Mouse (Mus musculus) forebrain, postnatal 0 days (tissue): ENCODE data around the gene Gtpbp2. TPM values are rescaled to one million over a fixed set of nuclear protein-coding genes. Genes with fewer than 3 reads are reported as not detected.

Experiments used
- ATAC-seq: fragments of 200-750 bp; cut with Nextera tagmentation; 2 replicates; pipeline ENCODE4 v1.8.0; 2017; ENCODE audit warnings: mild to moderate bottlenecking, moderate library complexity
- DNase-seq: peaks from one replicate; pipeline ENCODE4 v3.0.0-alpha.2; 2015
- H3K27ac ChIP-seq: fragments of 300-500 bp; sonication (generic); 2 replicates; pipeline ENCODE4 v1.5.1; 2014; ENCODE audit warnings: low read depth, mild to moderate bottlenecking, antibody characterized with exemption, low read length, moderate library complexity, mixed read lengths
- H3K27me3 ChIP-seq: fragments of 300-500 bp; sonication (generic); 2 replicates; pipeline ENCODE4 v1.6.1; 2014; ENCODE audit warnings: mild to moderate bottlenecking, low read length, mixed read lengths; ENCODE audit not compliant: insufficient read depth
- H3K36me3 ChIP-seq: fragments of 300-500 bp; sonication (generic); 2 replicates; pipeline ENCODE4 v1.6.1; 2014; ENCODE audit warnings: mild to moderate bottlenecking, moderate library complexity; ENCODE audit not compliant: insufficient read depth
- H3K4me1 ChIP-seq: fragments of 300-500 bp; sonication (generic); 2 replicates; pipeline ENCODE4 v1.6.1; 2014; ENCODE audit warnings: antibody characterized with exemption; ENCODE audit not compliant: insufficient read depth
- H3K4me2 ChIP-seq: fragments of 300-500 bp; sonication (generic); 2 replicates; pipeline ENCODE4 v1.6.1; 2014; ENCODE audit warnings: low read depth, mild to moderate bottlenecking, moderate library complexity
- H3K4me3 ChIP-seq: fragments of 300-500 bp; sonication (generic); 2 replicates; pipeline ENCODE4 v1.5.1; 2014; ENCODE audit warnings: low read depth, low read length, mixed read lengths
- H3K9ac ChIP-seq: fragments of 300-500 bp; sonication (generic); 2 replicates; pipeline ENCODE4 v1.6.1; 2014; ENCODE audit warnings: mild to moderate bottlenecking
- H3K9me3 ChIP-seq: fragments of 300-500 bp; sonication (generic); 2 replicates; pipeline ENCODE4 v1.6.1; 2016; ENCODE audit warnings: low read length
- CTCF ChIP-seq: sonication (generic); IDR thresholded peaks from 2 replicates; pipeline ENCODE4 v1.5.1; 2016; ENCODE audit warnings: antibody characterized with exemption, control low read depth, low read depth
- WGBS: fragments of 180-500 bp; shearing (Covaris S2); extraction: QIAGEN DNeasy Blood & Tissue Kit; methylation state at CpG from one replicate; pipeline ENCODE4 v1.1.7; 2014; 5-methylcytosine and 5-hydroxymethylcytosine counted together
- polyA plus RNA-seq: library from polyadenylated mRNA; unstranded; fragments of >200 nt; fragmentation: Nextera tagmentation; extraction: Ambion mirVana; gene quantifications from 2 replicates; pipeline ENCODE4 v1.2.1, GENCODE M21; 2015
- total RNA-seq: library from RNA; depleted of rRNA; stranded (reverse); fragments of >200 nt; gene quantifications from 2 replicates; pipeline ENCODE4 v1.2.3, GENCODE M21; 2014

The Gtpbp2 gene
- total and polyA plus RNA-seq, 2 experiments from 2014 or later, result 19.8 to 79.0 TPM

DNA sequence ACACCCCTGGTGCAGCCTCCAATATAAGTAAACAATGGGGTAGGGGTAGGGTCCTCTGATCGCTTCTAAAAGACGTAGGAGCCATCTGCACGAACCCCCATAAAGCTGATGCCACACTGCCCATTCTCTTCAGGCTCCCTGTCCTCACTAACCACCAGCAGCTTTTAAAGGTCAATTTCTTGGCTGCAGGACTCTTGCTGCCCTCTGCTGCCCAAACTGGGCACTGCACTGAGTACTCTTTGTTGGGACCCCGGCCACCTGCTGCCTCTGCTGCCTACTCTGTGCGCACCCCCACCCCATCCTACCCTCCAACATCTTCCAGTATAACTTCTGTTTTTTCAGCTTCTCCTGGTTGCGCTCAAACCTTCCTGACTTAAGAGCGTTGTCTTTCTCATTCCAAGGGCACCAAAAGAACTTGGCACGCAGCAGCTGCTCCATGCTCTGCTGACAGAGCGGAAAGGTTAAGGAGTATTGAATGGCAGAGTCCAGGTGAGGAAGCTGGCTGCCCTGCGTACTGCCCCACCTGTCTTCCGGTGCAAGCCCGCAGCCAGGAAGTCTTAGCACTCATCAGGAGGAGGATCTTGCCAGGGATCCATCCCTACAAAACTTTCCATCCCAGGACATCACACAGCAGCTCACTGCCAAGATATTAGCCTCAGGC lies 28.6 kb upstream of the Gtpbp2 start:
- TF ChIP-seq CTCF, result peak; percentile 87
- DNase-seq (peak; percentile 68), ATAC-seq (peak; percentile 59)
- no peaks in the 10 kb centered on the region for H3K27me3 ChIP-seq
- H3K27ac ChIP-seq, result no peak overlapping the region
- no peak overlapping the region for H3K9ac ChIP-seq
- H3K4me3 ChIP-seq, result no peak overlapping the region
- 19% methylated on average over 12 of the region's 12 CpGs for whole genome bisulfite sequencing
- no peak overlapping the region for H3K4me2 ChIP-seq
- H3K36me3 ChIP-seq, result peaks cover 41% of the 10 kb centered on the region
- no peaks in the 10 kb centered on the region for H3K9me3 ChIP-seq
- H3K4me1 ChIP-seq, result no peaks in the 10 kb centered on the region

- no peak for DNase-seq
- Histone ChIP-seq H3K9ac (no peak overlapping the region), H3K4me2 (no peak overlapping the region), H3K36me3 (peaks cover 34% of the 10 kb centered on the region), H3K9me3 (no peaks in the 10 kb centered on the region), H3K4me3 (no peak overlapping the region), H3K4me1 (no peaks in the 10 kb centered on the region), H3K27ac (no peak overlapping the region), H3K27me3 (no peaks in the 10 kb centered on the region)
- no peak for TF ChIP-seq CTCF
- no peak for ATAC-seq
- WGBS, result 66% methylated on average over 8 of the region's 8 CpGs
Observed at GRCm38 (mm10) chr17:46132862-46133261, 28.0 kb upstream of the Gtpbp2 start.

GRCm38 (mm10) chr17:46138563-46139236 lies 22.1 kb upstream of the Gtpbp2 start:
- no peak for ATAC-seq
- WGBS, result 87% methylated on average over 8 of the region's 8 CpGs
- DNase-seq, result no peak
- no peak overlapping the region for H3K4me2 ChIP-seq
- TF ChIP-seq CTCF, result no peak
- no peak overlapping the region for H3K4me3 ChIP-seq
- H3K4me1 ChIP-seq, result peaks cover 3% of the 10 kb centered on the region; the same call in 1 of the 2 replicates
- no peaks in the 10 kb centered on the region for H3K27me3 ChIP-seq
- H3K27ac ChIP-seq, result no peak overlapping the region
- H3K36me3 ChIP-seq, result 0 out of 2 replicates have a peak, but pooled peaks cover 14% of the 10 kb centered on the region
- no peak overlapping the region for H3K9ac ChIP-seq
- no peaks in the 10 kb centered on the region for H3K9me3 ChIP-seq

GRCm38 (mm10) chr17:46139872-46140271 lies 21.0 kb upstream of the Gtpbp2 start:
- no peaks in the 10 kb centered on the region for H3K27me3 ChIP-seq
- 86% methylated on average over 3 of the region's 3 CpGs for WGBS
- 0 out of 2 replicates have a peak, but pooled peaks cover 11% of the 10 kb centered on the region for H3K36me3 ChIP-seq
- H3K9me3 ChIP-seq, result no peaks in the 10 kb centered on the region
- H3K27ac ChIP-seq, result no peak overlapping the region
- ATAC-seq, result no peak
- no peak overlapping the region for H3K4me3 ChIP-seq
- no peak for TF ChIP-seq CTCF
- H3K4me2 ChIP-seq, result no peak overlapping the region
- peaks cover 9% of the 10 kb centered on the region for H3K4me1 ChIP-seq
- DNase-seq, result no peak
- no peak overlapping the region for H3K9ac ChIP-seq

DNA sequence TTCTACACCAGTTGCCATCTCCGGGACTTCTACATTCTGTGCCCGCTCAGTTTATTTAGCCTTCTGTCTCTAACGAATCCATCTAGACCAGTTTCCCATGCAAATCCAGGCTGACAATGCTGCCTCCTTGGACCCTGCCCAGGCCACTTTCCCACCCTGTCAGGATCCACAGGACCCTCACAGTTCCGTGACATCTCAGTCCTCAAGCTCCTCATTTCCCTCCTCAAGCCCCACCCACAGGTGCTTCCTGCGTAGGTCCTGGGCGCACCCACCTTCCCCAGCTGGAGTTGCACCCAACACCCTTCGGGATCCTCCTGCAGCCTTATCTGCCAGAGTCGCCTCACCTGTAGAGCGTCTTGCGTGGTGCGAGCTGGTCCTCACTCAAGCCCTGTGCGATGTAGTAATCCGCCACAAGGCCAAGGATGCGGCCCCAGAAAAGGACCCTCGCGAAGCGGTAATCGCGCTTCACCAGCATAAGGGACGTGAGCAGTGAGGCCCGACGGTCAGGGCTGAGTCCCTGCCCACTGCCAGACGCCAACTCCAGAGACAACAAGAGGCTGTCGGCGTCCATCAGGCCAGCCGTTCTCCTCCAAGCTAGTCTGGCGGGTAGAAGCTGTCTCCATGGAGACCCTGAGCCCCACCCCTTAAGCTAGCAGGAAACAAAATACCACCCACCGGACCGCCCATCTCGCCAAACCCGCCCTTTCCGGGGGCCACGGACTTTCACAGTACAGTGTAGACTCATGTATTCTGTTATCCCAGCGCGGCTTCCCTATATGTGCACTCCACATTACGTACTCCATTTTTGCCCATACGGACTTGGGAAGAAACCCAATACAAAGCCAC lies 17.0 kb upstream of the Gtpbp2 start, which contains the start of gene Rsph9:
Rsph9 (minus strand) TSS at position 639 of the 846 bp plus-strand sequence.
- Histone ChIP-seq H3K4me2 (peak within 1 kb of the TSS; percentile 74), H3K27me3 (no peaks in the 10 kb centered on the region), H3K4me1 (peaks cover 9% of the 10 kb centered on the region), H3K4me3 (peak within 1 kb of the TSS; percentile 59), H3K36me3 (peaks cover 20% of the 10 kb centered on the region), H3K9me3 (no peaks in the 10 kb centered on the region), H3K27ac (peak within 1 kb of the TSS; percentile 71), H3K9ac (peak within 1 kb of the TSS; percentile 62)
- peak; percentile 98 for ATAC-seq
- DNase-seq, result peak; percentile 87
- 4% methylated on average over 37 of the region's 37 CpGs for WGBS
- 0 out of 2 replicates have a peak, but pooled peaks have one; percentile 27 for TF ChIP-seq CTCF

DNA sequence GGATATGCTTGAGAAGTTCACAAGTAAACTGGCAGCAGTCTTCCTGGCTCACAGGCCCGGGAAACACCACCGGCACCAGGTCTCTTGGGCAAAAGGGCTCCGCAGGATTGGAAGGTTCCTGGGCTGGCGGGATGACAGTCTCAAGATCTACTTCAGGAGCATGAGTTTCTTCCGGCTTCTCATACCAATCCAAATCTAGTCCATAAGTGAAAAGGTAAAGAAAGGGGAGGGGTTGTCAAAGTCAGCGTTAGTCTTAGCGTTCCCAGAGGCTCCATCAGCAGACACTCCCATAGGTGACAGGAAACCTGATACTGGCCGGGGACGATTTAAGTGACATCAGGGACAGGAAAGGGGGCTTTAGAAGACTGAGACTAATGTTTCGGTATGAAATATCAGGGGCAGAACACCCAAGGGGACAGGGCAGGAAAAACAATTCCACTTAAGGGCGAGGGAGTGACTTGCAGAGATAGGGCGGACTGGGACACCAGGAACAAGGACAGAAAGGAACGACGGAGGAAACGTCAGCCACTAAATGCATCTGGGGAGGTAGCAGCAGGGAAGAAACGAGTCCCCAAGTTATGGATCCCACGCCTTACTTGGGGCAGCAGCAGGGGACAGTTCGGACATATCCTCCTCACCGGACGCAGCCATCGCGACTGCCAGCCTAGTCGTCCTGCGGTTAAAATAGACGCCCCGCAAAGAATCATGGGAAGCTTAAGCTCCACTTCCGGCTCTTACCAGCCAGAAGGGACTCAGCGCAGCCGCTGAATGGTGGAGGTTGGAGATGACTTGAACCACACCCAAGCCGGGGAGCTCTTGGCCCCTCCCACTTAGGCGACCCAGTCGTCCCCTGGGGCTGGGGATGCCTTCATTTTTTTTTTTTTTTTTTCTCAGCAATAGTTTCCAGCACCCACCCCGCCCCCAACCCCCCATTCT lies 7.7 kb upstream of the Gtpbp2 start, which contains the start of gene Mad2l1bp:
Mad2l1bp (minus strand) TSS at position 707 of the 936 bp plus-strand sequence.
- DNase-seq, result peak; percentile 90
- 9% methylated on average over 33 of the region's 33 CpGs for WGBS
- Histone ChIP-seq H3K27ac (peak within 1 kb of the TSS; percentile 36), H3K4me2 (peak within 1 kb of the TSS; percentile 90), H3K4me1 (peaks cover 9% of the 10 kb centered on the region; the same call in 1 of the 2 replicates), H3K27me3 (no peaks in the 10 kb centered on the region), H3K36me3 (peaks cover 8% of the 10 kb centered on the region), H3K4me3 (peak within 1 kb of the TSS; percentile 48), H3K9me3 (no peaks in the 10 kb centered on the region), H3K9ac (peak within 1 kb of the TSS; percentile 63)
- no peak for TF ChIP-seq CTCF
- ATAC-seq, result peak; percentile 97
